Mouse (Mus musculus): ENCODE data around the gene Hoxd13. TPM values are rescaled to one million over a fixed set of nuclear protein-coding genes. Genes with fewer than 3 reads are reported as not detected.

The Hoxd13 gene
- total RNA-seq (2021) = not detected
- long read RNA-seq, experiment 1 = 0 reads
- long read RNA-seq, experiment 2 = 0 reads

- intact Hi-C loops (cut with DNase I) = loop anchor here (10.0 kb wide), 1 partner anchor 533 kb away; no protein-coding TSS in a partner anchor
- no peak for DNase-seq (ENCODE audit: low spot score in 2 of 2)
Measured at GRCm38 (mm10) chr2:74667842-74668357, at the start of gene Hoxd13. Hoxd13 (plus strand) TSS chr2:74668310.

GRCm38 (mm10) chr2:74619676-74620246, 48.3 kb upstream of the Hoxd13 start:
- no peak for DNase-seq (ENCODE audit: low spot score in 2 of 2)
- intact Hi-C loops (cut with DNase I) = no loop called here

GRCm38 (mm10) chr2:74620368-74620767, 47.7 kb upstream of the Hoxd13 start:
- intact Hi-C loops (cut with DNase I) = no loop called here

GRCm38 (mm10) chr2:74635412-74635811, 32.7 kb upstream of the Hoxd13 start:
- no peak for DNase-seq (ENCODE audit: low spot score in 2 of 2)
- intact Hi-C loops (cut with DNase I) = no loop called here

More at GRCm38 (mm10) chr2:74620368-74620767, 47.7 kb upstream of the Hoxd13 start:
- no peak for DNase-seq (ENCODE audit: low spot score in 2 of 2)

GRCm38 (mm10) chr2:74642431-74642830, 25.7 kb upstream of the Hoxd13 start:
- no peak for DNase-seq (ENCODE audit: low spot score in 2 of 2)
- intact Hi-C loops (cut with DNase I) = no loop called here

GRCm38 (mm10) chr2:74645631-74646030, 22.5 kb upstream of the Hoxd13 start:
- intact Hi-C loops (cut with DNase I) = no loop called here
- no peak for DNase-seq (ENCODE audit: low spot score in 2 of 2)

- no peak for DNase-seq (ENCODE audit: low spot score in 2 of 2)
- intact Hi-C loops (cut with DNase I) = no loop called here
Measured at GRCm38 (mm10) chr2:74647082-74647864, 20.8 kb upstream of the Hoxd13 start.

GRCm38 (mm10) chr2:74652996-74653340, 15.1 kb upstream of the Hoxd13 start:
- no peak for DNase-seq (ENCODE audit: low spot score in 2 of 2)
- intact Hi-C loops (cut with DNase I) = no loop called here

- no peak for DNase-seq (ENCODE audit: low spot score in 2 of 2)
- intact Hi-C loops (cut with DNase I) = no loop called here
Measured at GRCm38 (mm10) chr2:74653781-74654535, 14.2 kb upstream of the Hoxd13 start.

GRCm38 (mm10) chr2:74654743-74655419, 13.2 kb upstream of the Hoxd13 start:
- no peak for DNase-seq (ENCODE audit: low spot score in 2 of 2)
- intact Hi-C loops (cut with DNase I) = loop anchor here (5.0 kb wide), 1 partner anchor 42 kb away; the partner anchor contains the start of gene Hoxd9

GRCm38 (mm10) chr2:74655420-74655781, 12.7 kb upstream of the Hoxd13 start:
- DNase-seq (ENCODE audit: low spot score in 2 of 2) = no peak
- intact Hi-C loops (cut with DNase I) = loop anchor here (5.0 kb wide), 1 partner anchor 42 kb away; the partner anchor contains the start of gene Hoxd9

GRCm38 (mm10) chr2:74655821-74656631, 12.1 kb upstream of the Hoxd13 start:
- intact Hi-C loops (cut with DNase I) = loop anchor here (5.0 kb wide), 1 partner anchor 41 kb away; the partner anchor contains the start of gene Hoxd9
- DNase-seq (ENCODE audit: low spot score in 2 of 2) = no peak

- intact Hi-C loops (cut with DNase I) = loop anchor here (5.0 kb wide), 1 partner anchor 41 kb away; the partner anchor contains the start of gene Hoxd9
- no peak for DNase-seq (ENCODE audit: low spot score in 2 of 2)
Measured at GRCm38 (mm10) chr2:74656632-74657021, 11.5 kb upstream of the Hoxd13 start.

GRCm38 (mm10) chr2:74657251-74658023, 10.7 kb upstream of the Hoxd13 start:
- no peak for DNase-seq (ENCODE audit: low spot score in 2 of 2)
- intact Hi-C loops (cut with DNase I) = loop anchor here (5.0 kb wide), 1 partner anchor 40 kb away; the partner anchor contains the start of gene Hoxd9

- no peak for DNase-seq (ENCODE audit: low spot score in 2 of 2)
- intact Hi-C loops (cut with DNase I) = loop anchor here (5.0 kb wide), 1 partner anchor 39 kb away; the partner anchor contains the start of gene Hoxd9
Measured at GRCm38 (mm10) chr2:74658024-74658666, 10.0 kb upstream of the Hoxd13 start.

GRCm38 (mm10) chr2:74658667-74659371, 9.3 kb upstream of the Hoxd13 start:
- DNase-seq (ENCODE audit: low spot score in 2 of 2) = no peak
- intact Hi-C loops (cut with DNase I) = loop anchor here (5.0 kb wide), 1 partner anchor 38 kb away; the partner anchor contains the start of gene Hoxd9

Measured in left cerebral cortex, postnatal 14 days (tissue).